Mouse (Mus musculus) skeletal muscle tissue, postnatal 0 days (tissue): ENCODE measurements around the gene Pdgfd. TPM values are rescaled to one million over a fixed set of nuclear protein-coding genes. Genes with fewer than 3 reads are reported as not detected.

Experiments
- polyA plus RNA-seq: library from polyadenylated mRNA; unstranded; fragments of >200 nt; fragmentation: Nextera tagmentation; extraction: Ambion mirVana; gene quantifications from 2 replicates; pipeline ENCODE4 v1.2.1, GENCODE M21; 2015

Pdgfd gene
- 6.4 and 8.1 TPM in 2 replicates for polyA plus RNA-seq

GRCm38 (mm10) chr9:6168391-6169037 lies at the start of gene Pdgfd:
Pdgfd (plus strand) TSS chr9:6168584.

GRCm38 (mm10) chr9:6269796-6270280 lies 101.5 kb downstream of the Pdgfd start, which contains the start of gene Ddi1:
Ddi1 (minus strand) TSS chr9:6269846.

Other genes with a start within 250 kb of the Pdgfd start
- gene Ddi1, start 101.3 kb downstream of the Pdgfd start, polyA plus RNA-seq: 0.02 and 0.05 TPM in 2 replicates